Mouse (Mus musculus) erythroblast, embryonic 14.5 days (primary cell): Measurements from ENCODE around the gene Yes1. TPM values are rescaled to one million over a fixed set of nuclear protein-coding genes. Genes with fewer than 3 reads are reported as not detected.

ENCODE experiments used
- H3K27me3 ChIP-seq: 2 replicates; pipeline ENCODE4 v1.6.1; 2012; ENCODE audit warnings: inconsistent platforms; ENCODE audit not compliant: control insufficient read depth
- H3K36me3 ChIP-seq: 2 replicates; pipeline ENCODE4 v1.6.1; 2012; ENCODE audit warnings: mild to moderate bottlenecking, inconsistent platforms; ENCODE audit not compliant: control insufficient read depth
- H3K4me1 ChIP-seq: 2 replicates; pipeline ENCODE4 v1.6.1; 2012; ENCODE audit warnings: inconsistent platforms; ENCODE audit not compliant: control insufficient read depth
- H3K4me3 ChIP-seq: replicated peaks from 2 replicates; pipeline ENCODE3; 2012; ENCODE audit warnings: moderate library complexity, mild to moderate bottlenecking, inconsistent platforms
- H3K9me3 ChIP-seq: 2 replicates; pipeline ENCODE4 v1.6.1; 2012; ENCODE audit warnings: low read length, inconsistent platforms, mixed read lengths; ENCODE audit not compliant: control insufficient read depth
- GATA1 ChIP-seq: IDR thresholded peaks from 2 replicates; pipeline ENCODE4 v1.6.1; 2012; ENCODE audit warnings: low read length, inconsistent platforms, mixed read lengths
- TAL1 ChIP-seq: IDR thresholded peaks from 3 replicates; pipeline ENCODE4 v1.6.1; 2012; ENCODE audit warnings: low read length, inconsistent platforms, mixed read lengths
- polyA plus RNA-seq: library from polyadenylated mRNA; stranded (reverse); fragments of >175 nt; gene quantifications from 2 replicates; pipeline ENCODE4 v1.2.3, GENCODE M21; 2012

Yes1 gene
- polyA plus RNA-seq, 1 experiment: not detected

GRCm38 (mm10) chr5:32735779-32736178 is 124.8 kb downstream of the Yes1 start:
- Histone ChIP-seq H3K27me3 (no peaks in the 10 kb centered on the region), H3K4me3 (no peak overlapping the region), H3K36me3 (peaks cover 20% of the 10 kb centered on the region), H3K9me3 (no peaks in the 10 kb centered on the region), H3K4me1 (no peaks in the 10 kb centered on the region)
- TF ChIP-seq TAL1 (no peak), GATA1 (no peak)

Other genes with a start within 250 kb of the Yes1 start
- 2.6 and 3.2 TPM in 2 replicates for gene Ppp1cb, start 152.3 kb upstream of the Yes1 start, polyA plus RNA-seq
- 0.07 and 0.11 TPM in 2 replicates for gene Pisd, start 174.5 kb downstream of the Yes1 start, polyA plus RNA-seq
- gene Gm20671, start 215.9 kb downstream of the Yes1 start, polyA plus RNA-seq: 0.06 TPM in 1 of 2 replicates, not detected in the other
- 0.12 and 0.75 TPM in 2 replicates for gene Prr14l, start 243.1 kb downstream of the Yes1 start, polyA plus RNA-seq